In the genomic region with DNA sequence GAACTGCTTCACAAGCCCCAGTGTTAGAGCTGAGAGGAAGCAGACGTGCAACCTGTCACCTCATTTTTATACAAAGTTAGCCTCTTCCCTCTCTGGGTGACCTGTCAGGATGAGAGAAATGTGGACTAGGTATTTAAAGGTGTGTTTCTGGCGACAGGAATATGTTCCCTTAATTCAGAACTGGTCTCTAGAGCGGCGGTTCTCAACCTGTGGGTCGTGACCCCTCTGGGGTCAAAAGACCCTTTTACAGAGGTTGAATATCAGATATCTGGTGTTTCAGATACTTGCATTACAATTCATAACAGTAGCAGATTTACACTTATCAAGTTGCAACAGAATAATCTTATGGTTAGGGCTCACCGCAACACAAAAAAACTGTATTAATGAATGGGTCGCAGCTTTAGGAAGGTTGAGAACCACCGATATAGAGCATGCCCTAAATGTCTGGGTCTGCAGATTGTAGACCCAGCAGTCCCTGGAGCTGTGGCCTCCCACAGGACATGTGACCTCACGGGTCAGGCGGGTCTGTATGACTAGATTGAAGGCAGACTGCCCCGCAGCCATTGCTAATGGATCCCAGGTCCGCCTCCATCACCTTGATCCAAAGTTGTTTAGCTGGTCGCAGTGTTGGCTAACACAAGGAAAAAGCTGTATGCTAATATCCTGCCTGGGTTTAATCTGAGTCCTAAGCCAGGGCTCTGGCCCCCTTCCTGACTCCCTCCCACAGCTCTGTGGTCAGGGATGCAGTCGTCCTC, we compare ENCODE assay signal across 17 mouse cellular contexts.
"Had no signal": no experiment of that assay in that cellular context is flagged by ENCODE, and none has a peak within 500 bp of the region (broad histone marks: within the 10 kb centered on the region; RNA-seq: fewer than 3 reads in every experiment).

No protein-coding gene starts in this region.

- H3K9ac ChIP-seq: liver, embryonic 13.5 days; neural tube, embryonic 12.5 days; neural tube, embryonic 15.5 days; stomach, embryonic 15.5 days had no signal

- H3K4me3 ChIP-seq: liver, embryonic 13.5 days; neural tube, embryonic 12.5 days; neural tube, embryonic 15.5 days; stomach, embryonic 15.5 days had no signal

- H3K4me1 ChIP-seq: liver, embryonic 13.5 days; neural tube, embryonic 12.5 days; neural tube, embryonic 15.5 days; stomach, embryonic 15.5 days had no signal

- H3K4me2 ChIP-seq: liver, embryonic 13.5 days; midbrain, embryonic 11.5 days; neural tube, embryonic 12.5 days; neural tube, embryonic 15.5 days; stomach, embryonic 15.5 days had no signal

- H3K36me3 ChIP-seq: liver, embryonic 13.5 days; neural tube, embryonic 12.5 days; neural tube, embryonic 15.5 days; stomach, embryonic 15.5 days had no signal

- DNase-seq: kidney, adult 18-20 months; kidney, adult 9 months; kidney, postnatal 14 days; layer of hippocampus, postnatal 36 days; liver, embryonic 13.5 days; lung, adult 2 months; lung, postnatal 14 days; lung, postnatal 4 days; midbrain, embryonic 14.5 days; retina, postnatal 1 day; right cerebral cortex, postnatal 25 days; spleen, adult 18-20 months; thymus, postnatal 25 days had no signal

- H3K27ac ChIP-seq: liver, embryonic 13.5 days; neural tube, embryonic 12.5 days; neural tube, embryonic 15.5 days; stomach, embryonic 15.5 days had no signal

- H3K27me3 ChIP-seq: liver, embryonic 13.5 days; neural tube, embryonic 12.5 days; neural tube, embryonic 15.5 days; stomach, embryonic 15.5 days had no signal

- H3K9me3 ChIP-seq: liver, embryonic 13.5 days; neural tube, embryonic 12.5 days; neural tube, embryonic 15.5 days; stomach, embryonic 15.5 days had no signal
